Mouse (Mus musculus) megakaryocyte, embryonic 14.5 days (primary cell): ENCODE data around the gene Ugcg. TPM values are rescaled to one million over a fixed set of nuclear protein-coding genes. Genes with fewer than 3 reads are reported as not detected.

ENCODE experiments used
- H3K27me3 ChIP-seq: replicated peaks from 2 replicates; pipeline ENCODE3; 2012; ENCODE audit warnings: inconsistent platforms
- H3K36me3 ChIP-seq: replicated peaks from 2 replicates; pipeline ENCODE3; 2012; ENCODE audit warnings: low read length, inconsistent platforms, mixed read lengths
- H3K4me1 ChIP-seq: 2 replicates; pipeline ENCODE4 v1.6.1; 2012; ENCODE audit warnings: inconsistent platforms
- H3K4me3 ChIP-seq: replicated peaks from 2 replicates; pipeline ENCODE3; 2012; ENCODE audit warnings: moderate library complexity, mild to moderate bottlenecking, inconsistent platforms
- H3K9me3 ChIP-seq: 2 replicates; pipeline ENCODE4 v1.6.1; 2012; ENCODE audit warnings: inconsistent platforms
- FLI1 ChIP-seq: IDR thresholded peaks from 2 replicates; pipeline ENCODE4 v1.6.1; 2012; ENCODE audit warnings: low read length, inconsistent platforms, mixed read lengths
- GATA1 ChIP-seq: IDR thresholded peaks from 3 replicates; pipeline ENCODE4 v1.6.1; 2012; ENCODE audit warnings: mixed read lengths, low read length, inconsistent platforms, borderline replicate concordance
- polyA plus RNA-seq: library from polyadenylated mRNA; stranded (reverse); fragments of >175 nt; gene quantifications from 2 replicates; pipeline ENCODE4 v1.2.3, GENCODE M21; 2012; ENCODE audit warnings: low replicate concordance; ENCODE audit not compliant: insufficient read depth

Ugcg gene
- polyA plus RNA-seq, 1 experiment: 1.4 TPM

- H3K36me3 ChIP-seq: peaks cover 2% of the 10 kb centered on the region
- TF ChIP-seq GATA1 (no peak), FLI1 (no peak)
- peak overlapping the region; percentile 59 for H3K4me3 ChIP-seq
- no peaks in the 10 kb centered on the region for H3K27me3 ChIP-seq
- peaks cover 79% of the 10 kb centered on the region for H3K4me1 ChIP-seq
- H3K9me3 ChIP-seq: no peaks in the 10 kb centered on the region
Measured at GRCm38 (mm10) chr4:59199805-59200204, 10.7 kb downstream of the Ugcg start.

- Histone ChIP-seq H3K36me3 (peaks cover 2% of the 10 kb centered on the region), H3K9me3 (no peaks in the 10 kb centered on the region), H3K4me1 (peaks cover 80% of the 10 kb centered on the region), H3K4me3 (peak overlapping the region; percentile 4), H3K27me3 (no peaks in the 10 kb centered on the region)
- no peak for TF ChIP-seq FLI1
- TF ChIP-seq GATA1: no peak
Measured at GRCm38 (mm10) chr4:59200636-59201035, 11.6 kb downstream of the Ugcg start.

- peaks cover 28% of the 10 kb centered on the region for H3K36me3 ChIP-seq
- H3K4me3 ChIP-seq: no peak overlapping the region
- peaks cover 65% of the 10 kb centered on the region for H3K4me1 ChIP-seq
- no peak for TF ChIP-seq GATA1
- TF ChIP-seq FLI1: no peak
- no peaks in the 10 kb centered on the region for H3K9me3 ChIP-seq
- no peaks in the 10 kb centered on the region for H3K27me3 ChIP-seq
Measured at GRCm38 (mm10) chr4:59204616-59205015, 15.6 kb downstream of the Ugcg start.

- TF ChIP-seq FLI1 (no peak), GATA1 (no peak)
- Histone ChIP-seq H3K4me3 (no peak overlapping the region), H3K4me1 (peaks cover 53% of the 10 kb centered on the region), H3K27me3 (no peaks in the 10 kb centered on the region), H3K36me3 (peaks cover 38% of the 10 kb centered on the region), H3K9me3 (no peaks in the 10 kb centered on the region)
Measured at GRCm38 (mm10) chr4:59205758-59206340, 16.8 kb downstream of the Ugcg start.

- peaks cover 45% of the 10 kb centered on the region for H3K4me1 ChIP-seq
- H3K9me3 ChIP-seq: no peaks in the 10 kb centered on the region
- no peak overlapping the region for H3K4me3 ChIP-seq
- H3K36me3 ChIP-seq: peaks cover 43% of the 10 kb centered on the region
- no peak for TF ChIP-seq FLI1
- TF ChIP-seq GATA1: no peak
- H3K27me3 ChIP-seq: no peaks in the 10 kb centered on the region
Measured at GRCm38 (mm10) chr4:59206600-59206999, 17.5 kb downstream of the Ugcg start.

- Histone ChIP-seq H3K4me3 (no peak overlapping the region), H3K27me3 (no peaks in the 10 kb centered on the region), H3K4me1 (peaks cover 37% of the 10 kb centered on the region), H3K9me3 (no peaks in the 10 kb centered on the region), H3K36me3 (peaks cover 61% of the 10 kb centered on the region)
- TF ChIP-seq FLI1 (no peak), GATA1 (no peak)
Measured at GRCm38 (mm10) chr4:59208607-59209006, 19.6 kb downstream of the Ugcg start.

GRCm38 (mm10) chr4:59211181-59211580, 22.1 kb downstream of the Ugcg start:
- TF ChIP-seq FLI1: no peak
- no peaks in the 10 kb centered on the region for H3K27me3 ChIP-seq
- no peak overlapping the region for H3K4me3 ChIP-seq
- H3K9me3 ChIP-seq: no peaks in the 10 kb centered on the region
- peaks cover 26% of the 10 kb centered on the region for H3K4me1 ChIP-seq
- H3K36me3 ChIP-seq: peaks cover 79% of the 10 kb centered on the region

GRCm38 (mm10) chr4:59213833-59214232, 24.8 kb downstream of the Ugcg start:
- Histone ChIP-seq H3K27me3 (no peaks in the 10 kb centered on the region), H3K36me3 (peaks cover 85% of the 10 kb centered on the region), H3K4me1 (peaks cover 14% of the 10 kb centered on the region; the same call in 1 of the 2 replicates), H3K9me3 (no peaks in the 10 kb centered on the region), H3K4me3 (no peak overlapping the region)
- no peak for TF ChIP-seq GATA1
- TF ChIP-seq FLI1: no peak

GRCm38 (mm10) chr4:59214695-59215094, 25.6 kb downstream of the Ugcg start:
- Histone ChIP-seq H3K4me3 (no peak overlapping the region), H3K27me3 (no peaks in the 10 kb centered on the region), H3K4me1 (peaks cover 14% of the 10 kb centered on the region; the same call in 1 of the 2 replicates), H3K36me3 (peaks cover 85% of the 10 kb centered on the region), H3K9me3 (no peaks in the 10 kb centered on the region)
- TF ChIP-seq GATA1: no peak
- no peak for TF ChIP-seq FLI1

GRCm38 (mm10) chr4:59215585-59215984, 26.5 kb downstream of the Ugcg start:
- TF ChIP-seq GATA1: no peak
- no peak for TF ChIP-seq FLI1
- no peaks in the 10 kb centered on the region for H3K9me3 ChIP-seq
- H3K27me3 ChIP-seq: no peaks in the 10 kb centered on the region
- peaks cover 84% of the 10 kb centered on the region for H3K36me3 ChIP-seq
- peaks cover 14% of the 10 kb centered on the region; the same call in 1 of the 2 replicates for H3K4me1 ChIP-seq
- H3K4me3 ChIP-seq: no peak overlapping the region

- TF ChIP-seq GATA1 (no peak), FLI1 (no peak)
- no peaks in the 10 kb centered on the region for H3K9me3 ChIP-seq
- no peaks in the 10 kb centered on the region for H3K27me3 ChIP-seq
- H3K4me1 ChIP-seq: peaks cover 14% of the 10 kb centered on the region; the same call in 1 of the 2 replicates
- no peak overlapping the region for H3K4me3 ChIP-seq
- H3K36me3 ChIP-seq: peaks cover 84% of the 10 kb centered on the region
Measured at GRCm38 (mm10) chr4:59217101-59217500, 28.0 kb downstream of the Ugcg start.
